Mouse (Mus musculus) heart, embryonic 15.5 days (tissue): Measurements from ENCODE around the gene Fam131b. TPM values are rescaled to one million over a fixed set of nuclear protein-coding genes. Genes with fewer than 3 reads are reported as not detected.

Experiments
- ATAC-seq: fragments of 200-750 bp; cut with Nextera tagmentation; replicated peaks from 2 replicates; pipeline ENCODE4 v1.8.0; 2017; ENCODE audit warnings: low read depth, moderate TSS enrichment; ENCODE audit not compliant: insufficient number of reproducible peaks, insufficient read depth, low FRiP score
- H3K27ac ChIP-seq: fragments of 300-500 bp; sonication (generic); 2 replicates; pipeline ENCODE4 v1.5.1; 2015; ENCODE audit warnings: mild to moderate bottlenecking, inconsistent platforms
- H3K27me3 ChIP-seq: fragments of 300-500 bp; sonication (generic); 2 replicates; pipeline ENCODE4 v1.6.1; 2015; ENCODE audit warnings: inconsistent platforms
- H3K36me3 ChIP-seq: fragments of 300-500 bp; sonication (generic); 2 replicates; pipeline ENCODE4 v1.6.1; 2015; ENCODE audit warnings: mild to moderate bottlenecking, inconsistent platforms
- H3K4me1 ChIP-seq: fragments of 300-500 bp; sonication (generic); replicated peaks from 2 replicates; pipeline ENCODE4 v1.6.1; 2015; ENCODE audit warnings: inconsistent platforms
- H3K4me2 ChIP-seq: fragments of 300-500 bp; sonication (generic); 2 replicates; pipeline ENCODE4 v1.6.1; 2015; ENCODE audit warnings: inconsistent platforms, mild to moderate bottlenecking, moderate library complexity
- H3K4me3 ChIP-seq: fragments of 300-500 bp; sonication (generic); 2 replicates; pipeline ENCODE4 v1.5.1; 2015; ENCODE audit warnings: mild to moderate bottlenecking, inconsistent platforms
- H3K9ac ChIP-seq: fragments of 300-500 bp; sonication (generic); 2 replicates; pipeline ENCODE4 v1.6.1; 2015; ENCODE audit warnings: mild to moderate bottlenecking, inconsistent platforms
- H3K9me3 ChIP-seq: fragments of 300-500 bp; sonication (generic); replicated peaks from 2 replicates; pipeline ENCODE4 v1.6.1; 2016; ENCODE audit warnings: inconsistent platforms
- WGBS: fragments of 180-500 bp; shearing (Covaris S2); methylation state at CpG from one replicate; pipeline ENCODE4 v1.1.7; 2015; ENCODE audit warnings: mixed read lengths; 5-methylcytosine and 5-hydroxymethylcytosine counted together
- polyA plus RNA-seq: library from polyadenylated mRNA; unstranded; fragments of >200 nt; fragmentation: Nextera tagmentation; extraction: Ambion mirVana; gene quantifications from 2 replicates; pipeline ENCODE4 v1.2.1, GENCODE M21; 2015

Fam131b gene
- polyA plus RNA-seq, 1 experiment from 2014 or later, result 0.10 TPM

DNA sequence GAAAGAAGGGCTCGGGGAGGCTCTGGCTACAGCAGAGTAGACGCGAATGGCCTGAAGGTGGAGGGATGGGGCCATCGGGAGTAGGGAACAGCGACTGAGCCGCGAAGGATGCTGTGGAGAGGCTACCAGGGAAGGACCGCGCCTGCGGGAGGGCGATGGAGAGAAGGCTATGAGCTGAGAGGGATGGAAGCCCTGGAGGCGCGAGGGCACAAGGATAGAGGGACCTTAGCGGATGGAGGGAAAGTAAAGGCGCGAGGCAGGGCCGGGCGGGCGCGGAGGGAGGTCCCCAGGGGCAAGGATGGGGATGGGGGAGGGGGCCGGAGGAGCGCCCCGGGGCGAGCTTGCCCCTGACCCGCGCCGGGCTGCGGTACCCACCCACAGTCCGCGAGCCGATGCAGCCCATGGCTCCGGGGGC lies 369 bp downstream of the Fam131b start:
- Histone ChIP-seq H3K36me3 (no peaks in the 10 kb centered on the region), H3K27me3 (peaks cover 46% of the 10 kb centered on the region), H3K9ac (peak overlapping the region; percentile 51), H3K4me1 (peaks cover 19% of the 10 kb centered on the region), H3K4me2 (peak overlapping the region; percentile 99), H3K27ac (no peak overlapping the region), H3K4me3 (peak overlapping the region; percentile 71), H3K9me3 (no peaks in the 10 kb centered on the region)
- peak; percentile 42 for ATAC-seq
- under 1% methylated on average over 32 of the region's 32 CpGs for WGBS

DNA sequence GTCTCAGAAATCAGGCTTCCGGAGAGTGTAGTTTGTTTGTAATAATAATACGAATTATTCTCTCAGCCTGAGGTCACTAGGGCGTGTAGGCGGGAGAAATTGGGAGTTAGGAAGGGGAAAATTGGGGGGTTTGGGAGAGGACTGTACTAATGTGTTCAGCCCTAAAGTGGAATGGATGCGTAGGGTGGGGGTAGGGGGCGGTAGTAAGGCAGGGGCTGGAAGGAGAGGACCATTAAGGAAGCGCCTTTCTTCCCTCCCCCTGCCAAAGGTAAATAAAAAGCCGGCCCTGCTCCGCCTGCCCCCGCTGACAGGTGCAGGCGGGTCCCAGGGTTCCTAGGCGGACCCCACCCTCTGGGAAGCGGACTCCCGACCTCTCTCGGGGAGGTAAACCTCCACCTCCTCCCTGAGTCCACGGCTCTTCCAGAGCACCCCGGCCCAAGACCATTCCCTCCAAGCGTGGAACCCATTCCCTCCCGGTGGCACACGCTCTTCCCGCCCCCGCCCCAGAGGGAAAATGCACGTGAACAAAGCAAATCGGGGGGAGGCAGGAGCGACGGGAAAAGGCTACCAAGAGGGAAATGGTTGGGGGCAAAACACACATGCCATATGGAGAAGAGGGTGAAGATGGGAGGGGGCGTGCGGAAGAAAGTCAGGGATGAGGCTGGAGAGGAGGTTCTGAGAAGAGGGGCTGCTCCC lies 924 bp downstream of the Fam131b start:
- H3K4me1 ChIP-seq, result peaks cover 19% of the 10 kb centered on the region
- 3% methylated on average over 28 of the region's 28 CpGs for WGBS
- H3K9me3 ChIP-seq, result no peaks in the 10 kb centered on the region
- ATAC-seq, result no peak
- H3K27me3 ChIP-seq, result peaks cover 46% of the 10 kb centered on the region
- H3K36me3 ChIP-seq, result no peaks in the 10 kb centered on the region
- H3K9ac ChIP-seq, result peak overlapping the region; percentile 51
- H3K4me2 ChIP-seq, result peak overlapping the region; percentile 99
- H3K4me3 ChIP-seq, result peak overlapping the region; percentile 71
- no peak overlapping the region for H3K27ac ChIP-seq

DNA sequence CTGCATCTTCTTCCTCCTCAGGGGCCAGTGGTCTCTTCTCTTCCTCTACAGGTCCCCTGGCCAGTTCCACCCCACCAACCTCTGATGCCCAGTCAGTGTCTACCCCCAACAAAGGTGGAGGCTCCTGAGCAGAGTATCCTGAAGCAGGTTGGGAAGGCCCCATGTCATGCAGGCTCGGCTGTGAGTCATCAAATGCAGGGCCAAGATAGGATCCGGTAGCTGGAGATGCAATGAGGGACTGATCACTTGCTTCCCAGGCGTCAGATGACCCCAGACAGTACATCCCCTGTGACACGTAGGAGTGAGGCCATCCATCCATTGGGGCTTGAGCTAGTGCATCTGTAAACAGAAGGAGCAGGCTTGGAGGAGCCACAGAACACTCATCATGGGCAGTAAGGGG lies 6.2 kb downstream of the Fam131b start:
- Histone ChIP-seq H3K36me3 (no peaks in the 10 kb centered on the region), H3K4me1 (no peaks in the 10 kb centered on the region; the same call in 1 of the 2 replicates), H3K9ac (no peak overlapping the region), H3K27ac (no peak overlapping the region), H3K4me2 (no peak overlapping the region), H3K4me3 (no peak overlapping the region), H3K9me3 (no peaks in the 10 kb centered on the region), H3K27me3 (peaks cover 27% of the 10 kb centered on the region)
- WGBS, result 58% methylated on average over 4 of the region's 4 CpGs
- no peak for ATAC-seq

DNA sequence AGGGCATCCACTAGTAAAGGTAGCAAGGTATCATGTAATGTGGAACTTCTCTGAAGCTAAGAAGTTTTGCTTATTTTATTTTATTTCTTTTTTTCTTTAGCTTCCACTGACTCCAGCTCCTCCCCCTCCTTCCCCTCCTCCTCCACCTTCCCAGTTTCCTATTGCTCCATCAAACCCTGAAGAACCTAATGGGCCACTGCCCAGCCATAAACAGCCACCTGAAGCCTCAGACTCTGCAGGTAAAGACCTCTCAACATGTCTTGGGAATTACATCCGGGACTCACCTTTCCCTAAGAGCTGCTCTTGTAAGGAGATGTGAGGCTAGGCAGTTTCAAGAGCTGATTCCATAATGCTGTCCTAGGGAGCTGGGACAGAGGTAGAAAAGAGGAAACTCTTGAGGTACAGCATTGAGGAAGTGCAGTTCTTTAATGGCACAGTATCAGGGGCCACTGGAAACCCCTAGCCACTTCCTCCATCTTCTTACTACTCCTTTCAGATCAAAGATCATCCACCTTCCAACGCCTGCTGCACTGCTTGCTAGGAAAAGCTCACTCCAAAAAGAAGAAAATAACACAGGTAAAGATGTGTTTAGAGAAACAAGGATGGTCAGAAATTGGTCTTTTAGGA lies 13.9 kb downstream of the Fam131b start:
- no peaks in the 10 kb centered on the region for H3K4me1 ChIP-seq
- no peak overlapping the region for H3K4me2 ChIP-seq
- H3K36me3 ChIP-seq, result peaks cover 5% of the 10 kb centered on the region; the same call in 1 of the 2 replicates
- 83% methylated on average over 2 of the region's 2 CpGs for WGBS
- no peaks in the 10 kb centered on the region for H3K27me3 ChIP-seq
- no peak for ATAC-seq
- H3K9ac ChIP-seq, result no peak overlapping the region
- H3K27ac ChIP-seq, result no peak overlapping the region
- no peak overlapping the region for H3K4me3 ChIP-seq
- H3K9me3 ChIP-seq, result no peaks in the 10 kb centered on the region

DNA sequence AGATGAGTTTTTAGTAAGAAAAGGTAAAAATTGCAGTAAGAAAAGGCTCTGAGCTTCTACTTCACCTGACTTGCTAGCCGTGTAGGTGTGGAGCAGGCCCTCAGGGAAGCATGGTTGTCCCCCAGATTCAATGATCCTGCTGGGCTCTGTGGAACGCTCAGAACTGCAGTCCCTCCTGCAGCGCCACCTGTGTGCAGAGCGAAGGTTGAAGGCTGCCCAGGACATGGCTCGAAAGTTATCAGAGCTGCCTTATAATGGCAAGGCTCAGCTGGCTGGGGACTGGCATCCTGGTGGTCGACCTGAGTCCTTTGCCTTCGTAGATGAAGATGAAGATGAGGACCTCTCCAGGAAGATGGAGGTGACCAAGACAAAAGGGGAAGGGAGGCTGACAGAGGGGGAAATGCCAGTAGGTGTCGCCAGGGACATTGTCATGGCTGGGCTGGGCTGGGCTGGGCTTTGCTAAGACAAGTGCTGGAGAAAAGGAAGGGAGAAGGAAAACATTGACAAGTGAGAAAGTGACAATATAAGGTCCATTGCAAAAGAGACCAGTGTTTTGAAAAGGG lies 14.5 kb downstream of the Fam131b start:
- H3K27me3 ChIP-seq, result no peaks in the 10 kb centered on the region
- no peaks in the 10 kb centered on the region for H3K4me1 ChIP-seq
- no peaks in the 10 kb centered on the region for H3K9me3 ChIP-seq
- 42% methylated on average over 8 of the region's 8 CpGs for WGBS
- no peak overlapping the region for H3K4me2 ChIP-seq
- no peak overlapping the region for H3K9ac ChIP-seq
- H3K27ac ChIP-seq, result no peak overlapping the region
- ATAC-seq, result no peak
- no peak overlapping the region for H3K4me3 ChIP-seq
- peaks cover 5% of the 10 kb centered on the region; the same call in 1 of the 2 replicates for H3K36me3 ChIP-seq

DNA sequence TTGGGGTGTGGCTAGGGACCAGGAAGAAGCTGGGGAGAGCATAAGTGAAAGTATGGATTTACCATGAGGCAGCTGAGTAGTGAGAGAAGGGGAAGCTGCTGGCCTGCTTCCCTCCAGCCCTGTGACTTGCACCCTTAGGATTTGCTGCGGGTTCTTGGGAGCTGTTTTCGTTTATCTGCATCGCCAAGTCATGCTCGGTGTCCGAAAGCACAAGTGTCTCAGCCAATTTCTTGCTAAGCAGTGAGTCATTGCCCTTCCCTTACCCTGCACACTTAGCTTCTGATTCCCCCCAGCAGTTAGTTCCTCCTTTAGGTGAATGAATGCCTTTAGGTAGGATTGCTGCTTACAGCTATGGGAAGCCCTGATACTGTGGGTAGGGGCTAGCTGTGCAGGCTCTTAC lies 25.1 kb downstream of the Fam131b start:
- WGBS, result 81% methylated on average over 5 of the region's 5 CpGs
- no peaks in the 10 kb centered on the region for H3K27me3 ChIP-seq
- no peaks in the 10 kb centered on the region for H3K9me3 ChIP-seq
- no peak overlapping the region for H3K4me3 ChIP-seq
- no peaks in the 10 kb centered on the region for H3K36me3 ChIP-seq
- 0 out of 2 replicates have a peak, but pooled peaks cover 2% of the 10 kb centered on the region for H3K4me1 ChIP-seq
- H3K9ac ChIP-seq, result no peak overlapping the region
- no peak for ATAC-seq
- no peak overlapping the region for H3K27ac ChIP-seq
- no peak overlapping the region for H3K4me2 ChIP-seq

DNA sequence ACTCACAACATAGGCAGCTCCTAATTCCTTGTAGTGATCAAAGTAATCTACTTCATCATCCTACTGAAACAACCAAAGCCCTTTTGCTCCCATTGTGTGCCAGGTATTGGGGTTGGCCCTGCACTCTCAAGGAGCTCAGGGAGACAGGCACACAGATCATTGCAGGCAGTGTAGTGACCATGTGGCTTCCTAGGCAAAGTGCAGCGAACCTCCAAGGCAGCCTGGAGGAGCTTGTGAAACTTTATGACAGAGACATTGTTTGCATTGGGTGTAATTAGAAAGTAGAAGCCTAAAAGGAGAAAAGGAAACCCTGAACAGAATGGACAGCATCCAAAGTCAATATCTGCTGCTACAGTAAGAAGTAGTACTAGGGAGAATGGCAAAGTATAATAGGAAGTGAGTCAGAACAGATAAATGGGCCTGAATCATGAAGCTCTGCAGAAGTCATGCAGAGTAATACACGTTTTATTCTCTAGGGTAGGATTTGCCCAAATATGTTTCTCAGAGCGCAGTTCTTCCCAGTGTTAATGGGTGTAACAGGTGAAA lies 28.8 kb downstream of the Fam131b start:
- Histone ChIP-seq H3K36me3 (no peaks in the 10 kb centered on the region), H3K27ac (no peak overlapping the region), H3K9me3 (no peaks in the 10 kb centered on the region), H3K4me3 (no peak overlapping the region), H3K27me3 (no peaks in the 10 kb centered on the region), H3K4me1 (0 out of 2 replicates have a peak, but pooled peaks cover 2% of the 10 kb centered on the region), H3K9ac (no peak overlapping the region), H3K4me2 (no peak overlapping the region)
- WGBS, result 57% methylated on average over 3 of the region's 3 CpGs
- ATAC-seq, result 0 out of 2 replicates have a peak, but pooled peaks have one; percentile 39

DNA sequence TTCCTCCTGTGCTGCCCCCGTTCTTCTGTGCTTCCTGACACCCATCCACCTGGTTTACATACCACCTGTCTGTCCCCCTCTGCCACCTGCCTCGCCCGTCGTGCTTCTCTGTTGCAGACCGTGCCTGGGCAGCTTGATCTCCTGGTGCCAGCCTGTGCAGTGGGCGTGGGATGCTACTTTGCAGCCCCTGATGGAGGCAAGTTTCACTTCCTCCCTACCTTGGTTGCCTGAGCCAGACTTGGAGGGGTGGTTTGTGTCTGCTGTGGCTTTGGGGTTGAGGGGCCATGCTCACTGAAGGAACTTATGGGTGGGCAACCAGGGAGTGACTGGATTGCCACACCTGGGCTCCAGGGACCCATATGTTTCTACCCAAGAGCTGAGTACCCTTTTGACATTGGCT lies 31.1 kb downstream of the Fam131b start:
- 84% methylated on average over 6 of the region's 6 CpGs for WGBS
- no peak overlapping the region for H3K4me3 ChIP-seq
- H3K9me3 ChIP-seq, result no peaks in the 10 kb centered on the region
- 0 out of 2 replicates have a peak, but pooled peaks cover 2% of the 10 kb centered on the region for H3K4me1 ChIP-seq
- no peak for ATAC-seq
- no peak overlapping the region for H3K4me2 ChIP-seq
- H3K27me3 ChIP-seq, result no peaks in the 10 kb centered on the region
- H3K36me3 ChIP-seq, result no peaks in the 10 kb centered on the region
- no peak overlapping the region for H3K27ac ChIP-seq
- no peak overlapping the region for H3K9ac ChIP-seq

DNA sequence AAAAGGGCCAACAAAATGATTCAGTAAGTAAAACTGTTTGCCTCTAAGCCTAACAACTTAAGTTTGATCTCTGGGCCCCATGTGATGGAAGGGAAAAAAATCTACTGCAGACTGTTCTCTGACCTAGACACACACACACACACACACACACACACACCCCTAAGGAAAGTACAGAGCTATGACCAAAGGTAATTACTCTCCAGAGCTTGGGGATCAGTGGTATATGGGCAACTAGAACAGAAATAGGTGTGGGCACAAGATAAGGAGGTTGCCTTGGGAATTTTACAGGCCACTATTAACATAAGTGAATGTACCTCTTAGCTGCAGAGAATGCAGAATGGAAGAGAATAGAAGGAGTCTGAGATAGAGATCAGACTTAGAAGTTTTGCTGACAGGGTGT lies 36.9 kb downstream of the Fam131b start:
- Histone ChIP-seq H3K9ac (no peak overlapping the region), H3K27ac (no peak overlapping the region), H3K36me3 (peaks cover under 1% of the 10 kb centered on the region; the same call in 1 of the 2 replicates), H3K4me2 (no peak overlapping the region), H3K9me3 (no peaks in the 10 kb centered on the region), H3K4me1 (peaks cover 12% of the 10 kb centered on the region), H3K27me3 (no peaks in the 10 kb centered on the region), H3K4me3 (no peak overlapping the region)
- no peak for ATAC-seq

DNA sequence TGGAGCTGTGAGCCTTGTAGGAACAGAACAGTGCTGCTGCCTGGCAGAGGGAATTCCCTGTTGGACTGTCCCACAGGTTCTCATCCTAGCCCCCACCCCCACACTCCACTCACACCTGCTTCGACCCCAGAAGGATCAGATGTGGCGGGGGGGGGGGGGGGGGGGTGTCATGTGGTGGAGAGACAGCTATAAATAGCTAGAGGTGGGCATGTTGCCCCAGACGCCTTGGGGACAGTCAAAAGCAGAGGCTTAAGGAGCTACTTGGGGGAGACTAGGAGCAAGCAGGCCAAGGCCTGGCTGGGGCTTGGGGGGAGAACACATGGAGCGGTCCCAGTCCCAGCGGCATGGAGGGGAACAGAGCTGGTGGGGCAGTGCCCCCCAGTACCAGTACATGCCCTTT lies 38.0 kb downstream of the Fam131b start, which contains the start of gene Clcn1:
Clcn1 (plus strand) TSS at position 238 of the 400 bp plus-strand sequence.
- Histone ChIP-seq H3K4me1 (peaks cover 14% of the 10 kb centered on the region), H3K27me3 (no peaks in the 10 kb centered on the region), H3K9ac (no peak within 1 kb of the TSS), H3K4me3 (no peak within 1 kb of the TSS), H3K9me3 (no peaks in the 10 kb centered on the region), H3K4me2 (no peak within 1 kb of the TSS), H3K27ac (no peak within 1 kb of the TSS), H3K36me3 (peaks cover 11% of the 10 kb centered on the region)
- no peak for ATAC-seq
- 53% methylated on average over 4 of the region's 5 CpGs for WGBS

DNA sequence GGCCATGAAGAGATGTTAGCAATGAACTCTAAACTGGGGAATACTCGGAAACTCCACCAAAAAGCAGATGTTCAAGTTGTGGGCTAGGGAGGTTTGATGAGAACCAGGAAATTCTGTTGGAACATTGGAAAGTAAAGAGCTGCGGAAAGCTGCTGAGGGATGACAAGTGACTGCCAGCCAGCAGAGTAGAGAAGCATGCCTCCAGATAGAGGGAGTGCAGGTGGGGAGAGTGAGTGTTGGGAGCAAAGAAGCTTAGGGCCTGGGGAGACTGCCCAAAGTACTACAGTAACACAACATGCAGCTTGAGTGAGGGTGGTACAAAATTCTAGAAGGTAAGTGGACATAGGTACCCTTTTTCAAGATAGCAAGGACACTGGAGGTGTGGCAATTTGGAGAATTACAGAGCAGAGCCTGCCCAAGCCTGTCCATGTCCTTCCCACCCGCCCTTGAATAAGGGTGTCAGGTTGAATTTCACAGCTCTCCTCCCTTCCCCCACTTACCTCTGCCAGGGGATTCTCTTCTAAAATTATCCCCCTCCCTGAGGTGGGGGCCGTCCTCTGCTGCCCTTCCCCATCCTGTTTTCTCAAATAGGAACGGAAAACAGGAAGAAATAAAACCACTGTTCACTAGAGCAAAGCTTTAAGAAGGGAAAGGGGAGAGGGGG lies 41.4 kb downstream of the Fam131b start:
- H3K27me3 ChIP-seq, result no peaks in the 10 kb centered on the region
- H3K4me1 ChIP-seq, result peaks cover 14% of the 10 kb centered on the region
- peak; percentile 50; the same call in 1 of the 2 replicates for ATAC-seq
- WGBS, result 44% methylated on average over 5 of the region's 5 CpGs
- peak overlapping the region; percentile 12 for H3K27ac ChIP-seq
- peaks cover 41% of the 10 kb centered on the region for H3K36me3 ChIP-seq
- H3K9me3 ChIP-seq, result no peaks in the 10 kb centered on the region
- H3K4me2 ChIP-seq, result no peak overlapping the region
- no peak overlapping the region for H3K9ac ChIP-seq
- H3K4me3 ChIP-seq, result no peak overlapping the region
